Mouse (Mus musculus): ENCODE measurements around the gene Ccdc88c. TPM values are rescaled to one million over a fixed set of nuclear protein-coding genes. Genes with fewer than 3 reads are reported as not detected.

Ccdc88c gene
- polyA plus RNA-seq, 1 experiment from 2014 or later: 5.7 TPM

- DNase-seq (ENCODE audit: low spot score) (no peak), ATAC-seq (ENCODE audit: low FRiP score, low TSS enrichment) (no peak)
- H3K36me3 ChIP-seq (ENCODE audit: control insufficient read depth, insufficient read depth, low read length): peaks cover 5% of the 10 kb centered on the region; the same call in 1 of the 2 replicates
- no peak overlapping the region for H3K4me3 ChIP-seq (ENCODE audit: low read depth, low read length)
- WGBS: 94% methylated on average over 12 of the region's 14 CpGs
- no peak overlapping the region for H3K4me2 ChIP-seq (replicated peaks; ENCODE audit: low read depth)
- no peak for TF ChIP-seq EP300 (optimal IDR thresholded peaks at IDR 0.05)
- no peaks in the 10 kb centered on the region for H3K9me3 ChIP-seq (ENCODE audit: control insufficient read depth, low read length)
- H3K9ac ChIP-seq (ENCODE audit: low read length): no peak overlapping the region
- no peaks in the 10 kb centered on the region for H3K27me3 ChIP-seq (ENCODE audit: control insufficient read depth, insufficient read depth, low read length)
- H3K27ac ChIP-seq (replicated peaks): no peak overlapping the region
- H3K4me1 ChIP-seq (replicated peaks; ENCODE audit: control insufficient read depth, insufficient read depth): no peaks in the 10 kb centered on the region
Observed at GRCm38 (mm10) chr12:100931653-100932052, 97.2 kb downstream of the Ccdc88c start.

- 82% methylated on average over 9 of the region's 9 CpGs for WGBS
- Histone ChIP-seq H3K27me3 (ENCODE audit: control insufficient read depth, insufficient read depth, low read length) (no peaks in the 10 kb centered on the region), H3K4me3 (ENCODE audit: low read depth, low read length) (no peak overlapping the region), H3K4me1 (replicated peaks; ENCODE audit: control insufficient read depth, insufficient read depth) (no peaks in the 10 kb centered on the region), H3K27ac (replicated peaks) (no peak overlapping the region), H3K9me3 (ENCODE audit: control insufficient read depth, low read length) (no peaks in the 10 kb centered on the region), H3K36me3 (ENCODE audit: control insufficient read depth, insufficient read depth, low read length) (peaks cover 5% of the 10 kb centered on the region; the same call in 1 of the 2 replicates), H3K9ac (ENCODE audit: low read length) (no peak overlapping the region), H3K4me2 (replicated peaks; ENCODE audit: low read depth) (no peak overlapping the region)
- DNase-seq (ENCODE audit: low spot score) (no peak), ATAC-seq (ENCODE audit: low FRiP score, low TSS enrichment) (no peak)
- TF ChIP-seq CTCF (IDR thresholded peaks at IDR 0.05; ENCODE audit: low read depth) (no peak), EP300 (optimal IDR thresholded peaks at IDR 0.05) (no peak)
Observed at GRCm38 (mm10) chr12:100928286-100928685, 100.6 kb downstream of the Ccdc88c start.

- no peaks in the 10 kb centered on the region for H3K9me3 ChIP-seq (ENCODE audit: control insufficient read depth, low read length)
- 71% methylated on average over 14 of the region's 14 CpGs for WGBS
- H3K9ac ChIP-seq (ENCODE audit: low read length): no peak overlapping the region
- TF ChIP-seq EP300 (optimal IDR thresholded peaks at IDR 0.05): no peak
- peak; percentile 91 for TF ChIP-seq CTCF (IDR thresholded peaks at IDR 0.05; ENCODE audit: low read depth)
- H3K4me1 ChIP-seq (replicated peaks; ENCODE audit: control insufficient read depth, insufficient read depth): no peaks in the 10 kb centered on the region
- DNase-seq (ENCODE audit: low spot score) (no peak), ATAC-seq (ENCODE audit: low FRiP score, low TSS enrichment) (peak; percentile 66; the same call in 1 of the 2 replicates)
- no peaks in the 10 kb centered on the region for H3K27me3 ChIP-seq (ENCODE audit: control insufficient read depth, insufficient read depth, low read length)
- 0 out of 2 replicates have a peak, but pooled peaks cover 2% of the 10 kb centered on the region for H3K36me3 ChIP-seq (ENCODE audit: control insufficient read depth, insufficient read depth, low read length)
- no peak overlapping the region for H3K4me3 ChIP-seq (ENCODE audit: low read depth, low read length)
- no peak overlapping the region for H3K27ac ChIP-seq (replicated peaks)
- H3K4me2 ChIP-seq (replicated peaks; ENCODE audit: low read depth): no peak overlapping the region
Observed at GRCm38 (mm10) chr12:100925644-100926619, 102.9 kb downstream of the Ccdc88c start.

GRCm38 (mm10) chr12:100924646-100925339 lies 104.1 kb downstream of the Ccdc88c start:
- Histone ChIP-seq H3K27me3 (ENCODE audit: control insufficient read depth, insufficient read depth, low read length) (no peaks in the 10 kb centered on the region), H3K9me3 (ENCODE audit: control insufficient read depth, low read length) (no peaks in the 10 kb centered on the region), H3K4me1 (replicated peaks; ENCODE audit: control insufficient read depth, insufficient read depth) (no peaks in the 10 kb centered on the region), H3K4me2 (replicated peaks; ENCODE audit: low read depth) (no peak overlapping the region), H3K9ac (ENCODE audit: low read length) (no peak overlapping the region), H3K4me3 (ENCODE audit: low read depth, low read length) (no peak overlapping the region), H3K27ac (replicated peaks) (no peak overlapping the region), H3K36me3 (ENCODE audit: control insufficient read depth, insufficient read depth, low read length) (0 out of 2 replicates have a peak, but pooled peaks cover 2% of the 10 kb centered on the region)
- ATAC-seq (ENCODE audit: low FRiP score, low TSS enrichment) (no peak), DNase-seq (ENCODE audit: low spot score) (no peak)
- WGBS: 84% methylated on average over 15 of the region's 15 CpGs
- TF ChIP-seq CTCF (IDR thresholded peaks at IDR 0.05; ENCODE audit: low read depth) (no peak), EP300 (optimal IDR thresholded peaks at IDR 0.05) (no peak)

- 73% methylated on average over 12 of the region's 12 CpGs for WGBS
- no peak overlapping the region for H3K4me2 ChIP-seq (replicated peaks; ENCODE audit: low read depth)
- H3K4me3 ChIP-seq (ENCODE audit: low read depth, low read length): no peak overlapping the region
- no peaks in the 10 kb centered on the region for H3K36me3 ChIP-seq (ENCODE audit: control insufficient read depth, insufficient read depth, low read length)
- H3K9me3 ChIP-seq (ENCODE audit: control insufficient read depth, low read length): no peaks in the 10 kb centered on the region
- no peak for TF ChIP-seq CTCF (IDR thresholded peaks at IDR 0.05; ENCODE audit: low read depth)
- no peak for TF ChIP-seq EP300 (optimal IDR thresholded peaks at IDR 0.05)
- DNase-seq (ENCODE audit: low spot score) (no peak), ATAC-seq (ENCODE audit: low FRiP score, low TSS enrichment) (no peak)
- no peaks in the 10 kb centered on the region for H3K27me3 ChIP-seq (ENCODE audit: control insufficient read depth, insufficient read depth, low read length)
- no peak overlapping the region for H3K9ac ChIP-seq (ENCODE audit: low read length)
- H3K27ac ChIP-seq (replicated peaks): no peak overlapping the region
- H3K4me1 ChIP-seq (replicated peaks; ENCODE audit: control insufficient read depth, insufficient read depth): no peaks in the 10 kb centered on the region
Observed at GRCm38 (mm10) chr12:100910731-100911130, 118.1 kb downstream of the Ccdc88c start.

Data from stomach, postnatal 0 days (tissue).